Mouse (Mus musculus) myocyte (in vitro differentiated cells): ENCODE measurements at regions not wholly inside any gene's neighbourhood (a gene's known extent, or its start where the extent isn't known, plus 50 kb on each side); places are given as distances from the start of the nearest gene placed in this dataset.

Source experiments
- CEBPB ChIP-seq: IDR thresholded peaks from 2 replicates; pipeline ENCODE4 v1.6.1; 2011; ENCODE audit warnings: mild to moderate bottlenecking, moderate library complexity; ENCODE audit not compliant: poor library complexity, insufficient read depth, severe bottlenecking
- E2F4 ChIP-seq: IDR thresholded peaks from one replicate; pipeline ENCODE4 v1.6.1; 2011; ENCODE audit warnings: mild to moderate bottlenecking, control low read depth, moderate library complexity; ENCODE audit not compliant: insufficient read depth
- MAX ChIP-seq: IDR thresholded peaks from one replicate; pipeline ENCODE4 v1.6.1; 2011; ENCODE audit warnings: low read depth, mild to moderate bottlenecking, control low read depth
- POLR2A ChIP-seq: IDR thresholded peaks from one replicate; pipeline ENCODE4 v1.6.1; 2011; ENCODE audit warnings: low read depth, mild to moderate bottlenecking, control low read depth, moderate library complexity; ENCODE audit not compliant: insufficient read length
- POLR2AphosphoS2 ChIP-seq: IDR thresholded peaks from one replicate; pipeline ENCODE4 v1.6.1; 2011; ENCODE audit warnings: low read depth, control low read depth; ENCODE audit not compliant: insufficient read length
- SRF ChIP-seq: IDR thresholded peaks from one replicate; pipeline ENCODE4 v1.6.1; 2011; ENCODE audit warnings: low read depth; ENCODE audit not compliant: control insufficient read depth, insufficient read length
- TCF12 ChIP-seq: IDR thresholded peaks from one replicate; pipeline ENCODE4 v1.6.1; 2011; ENCODE audit warnings: mild to moderate bottlenecking, control low read depth; ENCODE audit not compliant: poor library complexity, insufficient read depth, severe bottlenecking
- TCF3 ChIP-seq: IDR thresholded peaks from one replicate; pipeline ENCODE4 v1.6.1; 2011; ENCODE audit warnings: low read depth, control low read depth; ENCODE audit not compliant: insufficient read length
- USF1 ChIP-seq: IDR thresholded peaks from one replicate; pipeline ENCODE4 v1.6.1; 2011; ENCODE audit warnings: low read depth, mild to moderate bottlenecking, control low read depth, moderate library complexity

DNA sequence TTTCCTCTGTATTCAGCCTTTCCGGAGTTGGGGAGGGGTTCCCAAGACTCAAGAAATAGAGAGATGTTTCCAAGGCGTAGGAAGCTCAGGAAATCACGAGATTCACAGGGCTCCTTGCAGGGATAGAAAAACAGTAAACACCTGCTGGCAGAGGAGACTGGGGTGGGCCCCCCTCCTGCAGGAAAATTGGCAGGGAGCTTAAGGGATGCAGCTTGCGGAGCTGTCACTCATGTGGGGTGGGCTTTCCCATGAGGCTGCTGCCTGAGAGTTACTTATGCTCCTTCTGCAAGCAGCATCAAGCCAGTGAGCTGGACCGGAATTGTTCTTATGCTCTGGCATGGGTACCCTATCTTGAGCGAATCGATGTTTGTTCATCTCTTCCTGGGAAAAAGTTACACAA, 116.6 kb downstream of the Dhx35 start:
- TF ChIP-seq MAX (no peak), POLR2A (no peak), POLR2AphosphoS2 (no peak), CEBPB (no peak), TCF12 (no peak), USF1 (no peak), E2F4 (no peak), SRF (no peak), TCF3 (no peak)
